Mouse (Mus musculus) liver, postnatal 0 days (tissue): ENCODE results near the gene Asic3. TPM values are rescaled to one million over a fixed set of nuclear protein-coding genes. Genes with fewer than 3 reads are reported as not detected.
A peak's percentile ranks its signal among the peaks of the same experiment; 100 is the strongest.

Source experiments
- ATAC-seq: fragments of 200-750 bp; cut with Nextera tagmentation; 2 replicates; pipeline ENCODE4 v1.8.0; 2017; ENCODE audit warnings: mild to moderate bottlenecking, moderate library complexity
- DNase-seq: peaks from one replicate; pipeline ENCODE4 v3.0.0-alpha.2; 2016
- H3K27ac ChIP-seq: fragments of 300-500 bp; sonication (generic); 2 replicates; pipeline ENCODE4 v1.5.1; 2014; ENCODE audit warnings: antibody characterized with exemption, moderate library complexity, mild to moderate bottlenecking, low read depth
- H3K27me3 ChIP-seq: fragments of 300-500 bp; sonication (generic); 2 replicates; pipeline ENCODE4 v1.6.1; 2014; ENCODE audit warnings: low read length, control low read depth, mixed read lengths; ENCODE audit not compliant: insufficient read depth
- H3K36me3 ChIP-seq: fragments of 300-500 bp; sonication (generic); replicated peaks from 2 replicates; pipeline ENCODE4 v1.6.1; 2014; ENCODE audit warnings: mild to moderate bottlenecking, control low read depth, low read length, moderate library complexity, mixed read lengths; ENCODE audit not compliant: insufficient read depth
- H3K4me1 ChIP-seq: fragments of 300-500 bp; sonication (generic); 2 replicates; pipeline ENCODE4 v1.6.1; 2014; ENCODE audit warnings: antibody characterized with exemption, mild to moderate bottlenecking, control low read depth; ENCODE audit not compliant: insufficient read depth
- H3K4me2 ChIP-seq: fragments of 300-500 bp; sonication (generic); 2 replicates; pipeline ENCODE4 v1.6.1; 2014; ENCODE audit warnings: low read depth, mild to moderate bottlenecking, low read length, moderate library complexity, mixed read lengths
- H3K4me3 ChIP-seq: fragments of 300-500 bp; sonication (generic); 2 replicates; pipeline ENCODE4 v1.5.1; 2014; ENCODE audit warnings: low read depth, low read length
- H3K9ac ChIP-seq: fragments of 300-500 bp; sonication (generic); replicated peaks from 2 replicates; pipeline ENCODE4 v1.6.1; 2014; ENCODE audit warnings: mild to moderate bottlenecking, moderate library complexity
- H3K9me3 ChIP-seq: fragments of 300-500 bp; sonication (generic); 2 replicates; pipeline ENCODE4 v1.6.1; 2016; ENCODE audit warnings: mild to moderate bottlenecking, control low read depth, low read length, mixed read lengths
- CTCF ChIP-seq: sonication (generic); IDR thresholded peaks from 2 replicates; pipeline ENCODE4 v1.5.1; 2016; ENCODE audit warnings: antibody characterized with exemption, low read depth
- EP300 ChIP-seq: IDR thresholded peaks from 2 replicates; pipeline ENCODE4 v1.6.1; 2016; ENCODE audit warnings: antibody characterized with exemption, low read depth, mild to moderate bottlenecking
- WGBS: fragments of 180-500 bp; shearing (Covaris S2); extraction: QIAGEN DNeasy Blood & Tissue Kit; methylation state at CpG from one replicate; pipeline ENCODE4 v1.1.7; 2014; ENCODE audit not compliant: insufficient replicate concordance; 5-methylcytosine and 5-hydroxymethylcytosine counted together
- polyA plus RNA-seq: library from polyadenylated mRNA; unstranded; fragments of >200 nt; fragmentation: Nextera tagmentation; extraction: Ambion mirVana; gene quantifications from 2 replicates; pipeline ENCODE4 v1.2.1, GENCODE M21; 2015

The Asic3 gene
- polyA plus RNA-seq: 0.11 TPM in 1 of 2 replicates, not detected in the other

- H3K27ac ChIP-seq: no peak within 1 kb of the TSS
- H3K36me3 ChIP-seq: 0 out of 2 replicates have a peak, but pooled peaks cover 2% of the 10 kb centered on the region
- H3K9ac ChIP-seq: no peak within 1 kb of the TSS
- H3K4me3 ChIP-seq: no peak within 1 kb of the TSS
- ATAC-seq: no peak
- no peak for DNase-seq
- no peaks in the 10 kb centered on the region for H3K27me3 ChIP-seq
- no peak within 1 kb of the TSS for H3K4me2 ChIP-seq
- TF ChIP-seq EP300: no peak
- TF ChIP-seq CTCF: no peak
- WGBS: 36% methylated on average over 11 of the region's 11 CpGs
- no peaks in the 10 kb centered on the region for H3K4me1 ChIP-seq
- no peaks in the 10 kb centered on the region for H3K9me3 ChIP-seq
Measured at GRCm38 (mm10) chr5:24413042-24413693, at the start of gene Asic3. TSS of gene Asic3 (plus strand) at chr5:24413392.

GRCm38 (mm10) chr5:24363467-24363866 is 49.7 kb upstream of the Asic3 start:
- H3K4me2 ChIP-seq: no peak overlapping the region
- ATAC-seq (no peak), DNase-seq (no peak)
- no peaks in the 10 kb centered on the region for H3K36me3 ChIP-seq
- WGBS: 83% methylated on average over 2 of the region's 2 CpGs
- no peaks in the 10 kb centered on the region for H3K27me3 ChIP-seq
- TF ChIP-seq EP300 (no peak), CTCF (no peak)
- no peak overlapping the region for H3K9ac ChIP-seq
- H3K4me3 ChIP-seq: no peak overlapping the region
- no peaks in the 10 kb centered on the region for H3K9me3 ChIP-seq
- H3K27ac ChIP-seq: no peak overlapping the region
- no peaks in the 10 kb centered on the region; the same call in 1 of the 2 replicates for H3K4me1 ChIP-seq

DNA sequence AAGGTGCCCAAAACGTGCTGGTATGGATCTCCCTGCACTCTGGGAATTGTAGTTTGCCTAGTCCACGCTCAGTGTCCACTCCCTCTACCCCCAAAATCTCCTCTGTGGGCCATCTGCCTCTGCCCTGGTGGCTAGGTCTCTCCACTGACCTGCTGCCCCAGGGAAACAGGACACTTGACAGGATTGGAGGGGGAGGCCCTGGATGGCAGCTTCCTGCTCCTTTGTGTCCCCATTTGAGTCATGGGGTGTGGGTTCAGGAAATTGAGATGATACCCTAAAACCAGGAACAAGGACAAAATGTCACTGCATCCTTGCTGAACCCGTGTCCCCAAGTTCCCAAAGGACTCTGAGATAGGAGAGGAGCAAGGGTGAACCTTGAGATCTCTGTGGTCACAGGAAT is 49.1 kb upstream of the Asic3 start:
- Histone ChIP-seq H3K9ac (no peak overlapping the region), H3K4me1 (no peaks in the 10 kb centered on the region; the same call in 1 of the 2 replicates), H3K27me3 (no peaks in the 10 kb centered on the region), H3K9me3 (no peaks in the 10 kb centered on the region), H3K4me3 (no peak overlapping the region), H3K4me2 (no peak overlapping the region), H3K27ac (no peak overlapping the region), H3K36me3 (no peaks in the 10 kb centered on the region)
- DNase-seq (no peak), ATAC-seq (no peak)
- WGBS: 64% methylated on average over 3 of the region's 3 CpGs
- TF ChIP-seq CTCF: no peak
- TF ChIP-seq EP300: no peak

DNA sequence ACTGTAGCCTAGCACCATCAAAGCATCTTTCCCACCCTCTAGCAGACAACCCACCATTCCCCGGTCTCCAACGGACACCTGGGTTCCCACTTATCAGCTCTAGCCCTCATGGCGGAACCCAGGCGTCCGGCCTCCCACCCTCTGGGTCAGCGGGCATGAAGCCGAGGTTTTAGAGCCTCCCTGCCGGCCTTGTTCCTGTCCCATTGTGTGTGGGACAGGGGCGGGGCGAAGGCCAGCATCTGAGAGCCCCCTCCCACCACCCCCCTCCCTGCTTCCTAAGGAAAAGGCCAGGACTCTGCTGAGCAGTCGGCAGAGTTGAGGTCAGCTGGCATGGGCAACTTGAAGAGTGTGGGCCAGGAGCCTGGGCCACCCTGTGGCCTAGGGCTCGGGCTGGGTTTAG is 48.7 kb upstream of the Asic3 start, which contains the start of gene Nos3:
Gene Nos3 (plus strand): TSS at position 303 of the 400 bp plus-strand sequence.
- Histone ChIP-seq H3K9ac (no peak within 1 kb of the TSS), H3K27ac (peak within 1 kb of the TSS; percentile 16; the same call in 1 of the 2 replicates), H3K36me3 (no peaks in the 10 kb centered on the region), H3K9me3 (no peaks in the 10 kb centered on the region), H3K4me3 (peak within 1 kb of the TSS; percentile 22; the same call in 1 of the 2 replicates), H3K4me2 (peak within 1 kb of the TSS; percentile 47), H3K4me1 (no peaks in the 10 kb centered on the region; the same call in 1 of the 2 replicates), H3K27me3 (no peaks in the 10 kb centered on the region)
- peak; percentile 35 for DNase-seq
- TF ChIP-seq CTCF: no peak
- no peak for TF ChIP-seq EP300
- peak; percentile 41; the same call in 1 of the 2 replicates for ATAC-seq
- 73% methylated on average over 12 of the region's 12 CpGs for WGBS

DNA sequence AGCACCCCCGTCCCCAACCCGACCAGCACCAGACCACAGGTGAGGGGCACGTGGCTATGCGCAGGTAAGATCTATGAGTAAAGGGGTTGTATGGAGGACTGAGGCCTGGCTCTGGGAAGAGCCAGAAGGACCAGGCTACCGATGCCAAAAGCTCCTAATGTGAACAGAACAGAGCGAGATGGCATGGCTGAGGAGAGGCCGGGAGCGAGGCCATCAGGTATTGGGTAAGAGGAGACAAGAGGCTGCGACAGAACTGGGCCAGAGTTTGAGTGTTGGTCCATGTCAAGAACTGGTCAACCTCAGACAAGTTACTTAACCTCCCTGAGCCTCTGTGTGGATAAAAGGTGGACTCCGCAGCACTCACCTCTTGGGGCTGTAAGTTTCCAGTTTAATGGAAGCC is 48.2 kb upstream of the Asic3 start:
- ATAC-seq (no peak), DNase-seq (no peak)
- WGBS: 63% methylated on average over 10 of the region's 10 CpGs
- peak overlapping the region; percentile 47 for H3K4me2 ChIP-seq
- no peak overlapping the region for H3K9ac ChIP-seq
- TF ChIP-seq CTCF: no peak
- no peak for TF ChIP-seq EP300
- H3K36me3 ChIP-seq: no peaks in the 10 kb centered on the region
- H3K4me3 ChIP-seq: peak overlapping the region; percentile 22; the same call in 1 of the 2 replicates
- H3K27ac ChIP-seq: peak overlapping the region; percentile 16; the same call in 1 of the 2 replicates
- H3K9me3 ChIP-seq: no peaks in the 10 kb centered on the region
- no peaks in the 10 kb centered on the region; the same call in 1 of the 2 replicates for H3K4me1 ChIP-seq
- H3K27me3 ChIP-seq: no peaks in the 10 kb centered on the region

DNA sequence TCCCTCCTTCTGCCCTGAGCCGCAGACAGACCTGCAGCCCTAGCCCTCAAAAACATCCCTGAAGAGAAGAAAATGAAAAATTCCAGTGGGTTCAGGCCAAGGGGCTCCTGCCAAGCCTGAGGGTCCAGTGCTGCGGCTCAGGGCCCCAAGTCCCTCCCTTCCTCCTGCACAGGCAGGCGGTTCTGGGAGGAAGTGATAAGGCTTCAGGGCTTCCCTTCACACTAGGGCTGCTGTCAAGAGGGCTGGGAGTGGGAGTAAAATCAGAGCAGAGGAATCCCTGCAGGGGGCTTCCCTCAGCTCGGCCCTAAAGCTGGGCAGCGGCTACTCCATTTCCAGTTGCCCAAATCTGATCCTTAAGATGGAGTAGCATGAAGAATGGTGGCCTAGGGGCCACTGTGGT is 47.7 kb upstream of the Asic3 start:
- no peaks in the 10 kb centered on the region for H3K36me3 ChIP-seq
- H3K9me3 ChIP-seq: no peaks in the 10 kb centered on the region
- H3K4me3 ChIP-seq: 0 out of 2 replicates have a peak overlapping the region, but pooled peaks have one; percentile 22
- DNase-seq (no peak), ATAC-seq (no peak)
- peak overlapping the region; percentile 47 for H3K4me2 ChIP-seq
- H3K9ac ChIP-seq: no peak overlapping the region
- H3K27ac ChIP-seq: peak overlapping the region; percentile 16; the same call in 1 of the 2 replicates
- H3K4me1 ChIP-seq: no peaks in the 10 kb centered on the region; the same call in 1 of the 2 replicates
- no peaks in the 10 kb centered on the region for H3K27me3 ChIP-seq
- WGBS: 20% methylated on average over 5 of the region's 5 CpGs
- no peak for TF ChIP-seq EP300
- no peak for TF ChIP-seq CTCF
